Mouse (Mus musculus): ENCODE measurements at regions not wholly inside any gene's neighbourhood (a gene's known extent, or its start where the extent isn't known, plus 50 kb on each side); places are given as distances from the start of the nearest gene placed in this dataset.

DNA sequence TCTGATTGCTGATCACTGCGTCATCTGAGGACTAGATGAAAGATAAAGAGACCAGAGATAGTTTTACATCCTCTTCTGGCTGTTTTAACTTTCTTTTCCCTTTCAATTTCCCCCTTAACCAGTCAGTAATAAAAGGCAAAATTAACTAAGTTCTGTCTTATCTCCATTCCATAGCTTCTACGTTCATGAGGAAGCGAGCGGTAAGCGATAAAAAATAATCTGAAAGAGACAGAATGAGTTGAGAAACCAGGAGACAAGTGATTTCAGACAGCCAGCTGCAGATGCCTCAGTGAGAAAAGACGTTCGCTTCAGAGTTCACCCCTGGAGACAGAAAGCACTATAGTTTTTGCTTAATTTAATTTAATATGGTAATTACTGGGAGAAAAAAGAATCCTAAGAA, 121.5 kb downstream of the Sptssa start:
- no peak overlapping the region for H3K4me3 ChIP-seq (ENCODE audit: control insufficient read depth in 1 of 2, insufficient read depth in 1 of 2, low read depth in 1 of 2, low read length in 2 of 2)
- no peaks in the 10 kb centered on the region for H3K9me3 ChIP-seq (ENCODE audit: control insufficient read depth, low read length)
- no peaks in the 10 kb centered on the region for H3K36me3 ChIP-seq (ENCODE audit: control insufficient read depth, insufficient read depth, low read length)
- no peak for ATAC-seq (ENCODE audit: insufficient number of reproducible peaks, insufficient read depth, low FRiP score, low read depth)
- H3K4me1 ChIP-seq (ENCODE audit: control insufficient read depth in 2 of 2, insufficient read depth in 2 of 2, low read length in 2 of 2): peaks cover 3 to 4% of the 10 kb centered on the region in 2 experiments; a peak in 2 of 4 replicates
- no peak overlapping the region for H3K9ac ChIP-seq (ENCODE audit: low read length)
- 52% methylated on average over 7 of the region's 7 CpGs for WGBS
- no peaks in the 10 kb centered on the region for H3K27me3 ChIP-seq (ENCODE audit: control insufficient read depth, insufficient read depth, low read length)
- H3K4me2 ChIP-seq (ENCODE audit: low read length): no peak overlapping the region
- no peak overlapping the region for H3K27ac ChIP-seq (replicated peaks in 1 of 2; ENCODE audit: control insufficient read depth in 1 of 2, insufficient read depth in 1 of 2, low read depth in 2 of 2, low read length in 2 of 2)

DNA sequence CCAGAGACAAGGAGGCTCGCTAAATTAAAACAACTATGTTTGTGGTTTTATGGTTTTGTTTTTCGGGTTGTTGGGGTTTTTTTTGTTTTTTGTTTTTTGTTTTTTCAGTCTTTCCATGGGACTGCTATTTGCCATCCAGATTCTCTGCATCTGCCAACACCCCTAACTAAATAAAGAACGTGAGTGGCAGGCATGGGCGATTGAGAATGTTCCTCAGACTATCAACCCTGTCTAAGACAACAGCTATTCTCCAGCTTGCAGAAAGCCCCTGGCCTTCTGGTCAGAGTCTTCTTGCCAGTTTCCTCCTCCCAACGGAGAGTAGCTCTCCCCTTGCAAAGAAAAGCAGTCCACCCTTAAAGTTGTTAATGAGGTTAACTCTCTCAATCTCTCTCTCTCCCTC, 123.2 kb downstream of the Sptssa start:
- no peak overlapping the region for H3K27ac ChIP-seq (replicated peaks in 1 of 2; ENCODE audit: control insufficient read depth in 1 of 2, insufficient read depth in 1 of 2, low read depth in 2 of 2, low read length in 2 of 2)
- H3K36me3 ChIP-seq (ENCODE audit: control insufficient read depth, insufficient read depth, low read length): no peaks in the 10 kb centered on the region
- H3K9me3 ChIP-seq (ENCODE audit: control insufficient read depth, low read length): no peaks in the 10 kb centered on the region
- no peak for ATAC-seq (ENCODE audit: insufficient number of reproducible peaks, insufficient read depth, low FRiP score, low read depth)
- H3K4me1 ChIP-seq (ENCODE audit: control insufficient read depth in 2 of 2, insufficient read depth in 2 of 2, low read length in 2 of 2): peaks cover 3 to 4% of the 10 kb centered on the region in 2 experiments; a peak in 2 of 4 replicates
- H3K4me3 ChIP-seq (ENCODE audit: control insufficient read depth in 1 of 2, insufficient read depth in 1 of 2, low read depth in 1 of 2, low read length in 2 of 2): no peak overlapping the region
- no peak overlapping the region for H3K4me2 ChIP-seq (ENCODE audit: low read length)
- WGBS: 33% methylated on average over 5 of the region's 5 CpGs
- H3K27me3 ChIP-seq (ENCODE audit: control insufficient read depth, insufficient read depth, low read length): no peaks in the 10 kb centered on the region
- H3K9ac ChIP-seq (ENCODE audit: low read length): no peak overlapping the region

DNA sequence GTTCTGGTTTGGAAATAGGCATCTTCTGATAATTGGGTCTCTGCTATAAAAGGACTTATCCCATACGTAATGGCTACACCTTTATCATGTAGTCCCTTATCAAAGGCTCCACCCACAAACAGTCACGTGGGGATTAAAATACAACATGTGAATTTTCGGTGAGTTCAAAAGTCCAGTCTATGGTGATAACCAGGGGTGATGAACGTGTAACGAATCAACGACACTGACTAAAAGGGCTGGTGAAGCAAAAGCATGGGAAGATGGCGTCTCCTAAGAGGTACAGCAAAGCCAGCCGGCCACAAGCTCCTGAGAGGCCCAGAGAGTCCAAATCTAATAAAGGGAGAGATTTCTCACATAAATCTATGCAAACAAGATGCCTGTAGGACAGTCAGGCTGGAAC, 124.3 kb downstream of the Sptssa start:
- WGBS: 82% methylated on average over 8 of the region's 8 CpGs
- H3K9me3 ChIP-seq (ENCODE audit: control insufficient read depth, low read length): no peaks in the 10 kb centered on the region
- no peak for ATAC-seq (ENCODE audit: insufficient number of reproducible peaks, insufficient read depth, low FRiP score, low read depth)
- H3K27me3 ChIP-seq (ENCODE audit: control insufficient read depth, insufficient read depth, low read length): no peaks in the 10 kb centered on the region
- H3K4me2 ChIP-seq (ENCODE audit: low read length): no peak overlapping the region
- no peaks in the 10 kb centered on the region for H3K36me3 ChIP-seq (ENCODE audit: control insufficient read depth, insufficient read depth, low read length)
- no peak overlapping the region for H3K9ac ChIP-seq (ENCODE audit: low read length)
- no peak overlapping the region for H3K4me3 ChIP-seq (ENCODE audit: control insufficient read depth in 1 of 2, insufficient read depth in 1 of 2, low read depth in 1 of 2, low read length in 2 of 2)
- H3K4me1 ChIP-seq (ENCODE audit: control insufficient read depth in 2 of 2, insufficient read depth in 2 of 2, low read length in 2 of 2): peaks cover 3 to 4% of the 10 kb centered on the region in 2 experiments; a peak in 2 of 4 replicates
- H3K27ac ChIP-seq (replicated peaks in 1 of 2; ENCODE audit: control insufficient read depth in 1 of 2, insufficient read depth in 1 of 2, low read depth in 2 of 2, low read length in 2 of 2): no peak overlapping the region

DNA sequence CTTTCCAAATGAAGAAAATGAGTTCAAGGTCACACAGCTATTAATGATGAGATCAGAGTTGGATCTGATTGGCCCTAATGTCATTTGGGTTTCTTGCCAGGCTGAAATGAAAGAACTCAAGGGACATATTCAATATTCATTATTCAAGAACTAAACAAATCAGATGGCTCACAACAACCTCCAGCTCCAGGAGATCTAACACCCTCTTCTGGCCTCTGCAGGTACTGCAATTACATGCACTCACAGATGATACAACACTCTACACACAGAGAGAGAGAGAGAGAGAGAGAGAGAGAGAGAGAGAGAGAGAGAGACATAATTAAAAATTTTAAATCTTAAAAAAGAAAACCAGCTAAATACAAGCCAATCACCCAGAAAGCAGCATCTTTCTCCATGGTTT, 128.3 kb downstream of the Sptssa start:
- Histone ChIP-seq H3K9ac (ENCODE audit: low read length) (no peak overlapping the region), H3K27ac (replicated peaks in 1 of 2; ENCODE audit: control insufficient read depth in 1 of 2, insufficient read depth in 1 of 2, low read depth in 2 of 2, low read length in 2 of 2) (no peak overlapping the region), H3K36me3 (ENCODE audit: control insufficient read depth, insufficient read depth, low read length) (no peaks in the 10 kb centered on the region), H3K4me1 (ENCODE audit: control insufficient read depth in 2 of 2, insufficient read depth in 2 of 2, low read length in 2 of 2) (no peaks in the 10 kb centered on the region), H3K9me3 (ENCODE audit: control insufficient read depth, low read length) (no peaks in the 10 kb centered on the region), H3K4me2 (ENCODE audit: low read length) (no peak overlapping the region), H3K27me3 (ENCODE audit: control insufficient read depth, insufficient read depth, low read length) (no peaks in the 10 kb centered on the region), H3K4me3 (ENCODE audit: control insufficient read depth in 1 of 2, insufficient read depth in 1 of 2, low read depth in 1 of 2, low read length in 2 of 2) (no peak overlapping the region)
- ATAC-seq (ENCODE audit: insufficient number of reproducible peaks, insufficient read depth, low FRiP score, low read depth): no peak

DNA sequence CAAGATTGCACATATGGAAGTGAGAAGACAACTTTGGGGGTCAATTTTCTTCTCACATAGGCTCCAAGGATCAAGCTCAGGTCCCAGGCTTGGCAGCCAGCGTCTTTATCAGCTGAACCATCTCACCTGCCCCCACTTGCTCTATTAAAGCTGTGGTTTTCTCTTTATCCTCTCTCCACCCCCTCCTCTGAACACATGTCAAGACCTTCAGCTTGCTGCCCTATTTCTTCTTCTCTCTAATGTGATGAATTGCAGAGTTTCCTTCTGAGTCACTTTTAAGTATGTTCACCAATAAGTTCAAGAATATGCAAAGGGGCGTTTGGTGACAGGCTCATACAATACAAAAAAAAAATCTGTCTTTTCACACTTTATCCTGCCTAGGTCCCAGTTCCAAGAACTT, 128.8 kb downstream of the Sptssa start:
- WGBS: 73% methylated on average over 2 of the region's 2 CpGs
- Histone ChIP-seq H3K27ac (replicated peaks in 1 of 2; ENCODE audit: control insufficient read depth in 1 of 2, insufficient read depth in 1 of 2, low read depth in 2 of 2, low read length in 2 of 2) (no peak overlapping the region), H3K4me2 (ENCODE audit: low read length) (no peak overlapping the region), H3K4me1 (ENCODE audit: control insufficient read depth in 2 of 2, insufficient read depth in 2 of 2, low read length in 2 of 2) (no peaks in the 10 kb centered on the region), H3K9ac (ENCODE audit: low read length) (no peak overlapping the region), H3K27me3 (ENCODE audit: control insufficient read depth, insufficient read depth, low read length) (no peaks in the 10 kb centered on the region), H3K4me3 (ENCODE audit: control insufficient read depth in 1 of 2, insufficient read depth in 1 of 2, low read depth in 1 of 2, low read length in 2 of 2) (no peak overlapping the region), H3K36me3 (ENCODE audit: control insufficient read depth, insufficient read depth, low read length) (no peaks in the 10 kb centered on the region), H3K9me3 (ENCODE audit: control insufficient read depth, low read length) (no peaks in the 10 kb centered on the region)
- ATAC-seq (ENCODE audit: insufficient number of reproducible peaks, insufficient read depth, low FRiP score, low read depth): no peak

DNA sequence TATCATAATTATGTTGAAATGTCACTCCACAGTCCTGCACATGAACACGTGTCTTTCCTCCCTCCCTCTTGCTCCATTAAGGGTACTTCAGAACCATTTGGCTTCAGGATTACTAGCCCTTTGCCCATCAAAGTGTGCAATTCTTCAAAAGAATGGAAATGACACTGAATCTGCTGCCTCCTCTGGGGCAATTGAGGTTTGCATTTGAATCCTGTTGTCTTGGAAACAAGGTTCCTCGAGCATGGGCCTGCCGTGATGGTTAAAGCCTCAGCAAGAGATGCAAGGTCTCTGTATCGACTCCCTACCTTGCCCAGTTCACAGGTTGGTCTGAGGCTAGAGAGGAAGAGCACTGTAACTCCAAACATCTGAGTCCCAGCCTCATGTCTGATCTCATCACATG, 136.0 kb downstream of the Sptssa start:
- Histone ChIP-seq H3K4me3 (ENCODE audit: control insufficient read depth in 1 of 2, insufficient read depth in 1 of 2, low read depth in 1 of 2, low read length in 2 of 2) (no peak overlapping the region), H3K4me2 (ENCODE audit: low read length) (no peak overlapping the region), H3K27me3 (ENCODE audit: control insufficient read depth, insufficient read depth, low read length) (no peaks in the 10 kb centered on the region), H3K9me3 (ENCODE audit: control insufficient read depth, low read length) (no peaks in the 10 kb centered on the region), H3K4me1 (ENCODE audit: control insufficient read depth in 2 of 2, insufficient read depth in 2 of 2, low read length in 2 of 2) (peaks cover 6 to 13% of the 10 kb centered on the region in 2 experiments), H3K27ac (replicated peaks in 1 of 2; ENCODE audit: control insufficient read depth in 1 of 2, insufficient read depth in 1 of 2, low read depth in 2 of 2, low read length in 2 of 2) (no peak overlapping the region), H3K36me3 (ENCODE audit: control insufficient read depth, insufficient read depth, low read length) (no peaks in the 10 kb centered on the region), H3K9ac (ENCODE audit: low read length) (no peak overlapping the region)
- 49% methylated on average over 4 of the region's 4 CpGs for WGBS
- no peak for ATAC-seq (ENCODE audit: insufficient number of reproducible peaks, insufficient read depth, low FRiP score, low read depth)

DNA sequence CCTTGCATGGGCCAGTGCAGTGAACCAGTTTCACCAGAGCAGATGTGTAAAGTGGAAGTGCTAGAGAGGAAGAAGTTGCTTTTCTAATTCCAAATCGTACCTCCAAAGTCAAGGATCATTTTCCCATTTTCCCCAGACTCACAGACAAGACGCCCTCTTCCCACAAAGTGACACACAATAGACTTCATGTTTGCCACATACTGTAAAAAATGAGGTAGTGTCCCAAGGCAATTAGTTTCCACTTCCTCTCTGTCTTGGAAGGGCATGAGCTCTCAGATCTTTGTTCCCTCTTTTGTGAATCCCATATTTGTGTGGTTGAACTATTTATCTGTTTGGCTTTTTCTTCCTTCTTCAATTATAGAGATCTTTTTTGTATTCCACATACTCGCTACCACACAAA, 137.0 kb downstream of the Sptssa start:
- Histone ChIP-seq H3K27ac (replicated peaks in 1 of 2; ENCODE audit: control insufficient read depth in 1 of 2, insufficient read depth in 1 of 2, low read depth in 2 of 2, low read length in 2 of 2) (no peak overlapping the region), H3K4me1 (ENCODE audit: control insufficient read depth in 2 of 2, insufficient read depth in 2 of 2, low read length in 2 of 2) (peaks cover 6 to 16% of the 10 kb centered on the region in 2 experiments), H3K4me2 (ENCODE audit: low read length) (no peak overlapping the region), H3K9ac (ENCODE audit: low read length) (no peak overlapping the region), H3K36me3 (ENCODE audit: control insufficient read depth, insufficient read depth, low read length) (no peaks in the 10 kb centered on the region), H3K9me3 (ENCODE audit: control insufficient read depth, low read length) (no peaks in the 10 kb centered on the region), H3K4me3 (ENCODE audit: control insufficient read depth in 1 of 2, insufficient read depth in 1 of 2, low read depth in 1 of 2, low read length in 2 of 2) (no peak overlapping the region), H3K27me3 (ENCODE audit: control insufficient read depth, insufficient read depth, low read length) (no peaks in the 10 kb centered on the region)
- no peak for ATAC-seq (ENCODE audit: insufficient number of reproducible peaks, insufficient read depth, low FRiP score, low read depth)
- 79% methylated on average over 3 of the region's 3 CpGs for WGBS

DNA sequence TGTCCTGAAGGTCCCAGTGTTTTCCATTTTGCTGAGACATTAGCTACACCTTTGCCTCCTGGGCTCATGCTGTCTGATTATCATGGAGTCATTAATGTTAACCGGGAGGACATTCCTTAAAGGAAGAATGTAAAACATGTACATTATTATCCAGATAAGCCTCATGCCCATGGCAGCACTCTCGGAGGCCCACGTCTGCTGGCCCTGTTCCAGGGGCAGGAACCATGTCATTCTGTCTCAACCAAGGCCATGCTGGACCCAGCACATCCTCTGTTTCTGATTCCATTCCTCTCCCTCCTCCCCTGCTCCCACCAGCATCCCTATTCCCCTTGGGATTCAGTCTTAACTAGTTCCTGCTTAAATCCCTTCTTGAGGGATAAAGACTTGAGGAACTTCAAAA, 139.1 kb downstream of the Sptssa start:
- WGBS: 9% methylated on average over 3 of the region's 3 CpGs
- Histone ChIP-seq H3K4me2 (ENCODE audit: low read length) (no peak overlapping the region), H3K4me1 (ENCODE audit: control insufficient read depth in 2 of 2, insufficient read depth in 2 of 2, low read length in 2 of 2) (peaks cover 6 to 16% of the 10 kb centered on the region in 2 experiments), H3K9ac (ENCODE audit: low read length) (no peak overlapping the region), H3K4me3 (ENCODE audit: control insufficient read depth in 1 of 2, insufficient read depth in 1 of 2, low read depth in 1 of 2, low read length in 2 of 2) (no peak overlapping the region), H3K27me3 (ENCODE audit: control insufficient read depth, insufficient read depth, low read length) (no peaks in the 10 kb centered on the region), H3K36me3 (ENCODE audit: control insufficient read depth, insufficient read depth, low read length) (no peaks in the 10 kb centered on the region), H3K27ac (replicated peaks in 1 of 2; ENCODE audit: control insufficient read depth in 1 of 2, insufficient read depth in 1 of 2, low read depth in 2 of 2, low read length in 2 of 2) (no peak overlapping the region), H3K9me3 (ENCODE audit: control insufficient read depth, low read length) (no peaks in the 10 kb centered on the region)
- ATAC-seq (ENCODE audit: insufficient number of reproducible peaks, insufficient read depth, low FRiP score, low read depth): no peak
